Mouse (Mus musculus) gastrocnemius, postnatal 4 days (tissue): ENCODE data around the gene Carm1. TPM values are rescaled to one million over a fixed set of nuclear protein-coding genes. Genes with fewer than 3 reads are reported as not detected.
"Not testable (repeated sequence)": the region's sequence is repeated elsewhere in the genome, so short reads cannot be mapped to it uniquely, and the experiment has no call there.

Experiments used
- DNase-seq, 2 experiments: peaks; one replicate each; pipeline ENCODE4 v3.0.0; 2021 to 2022; ENCODE audit warnings: low spot score in 2 of 2, mixed read lengths in 2 of 2
- total RNA-seq, 2 experiments: library from RNA; stranded (reverse); gene quantifications; 2 replicates each; pipeline ENCODE4 v1.2.3; 2021

The Carm1 gene
- total RNA-seq, 2 experiments from 2014 or later: 81.9 to 91.2 TPM

- no peak for DNase-seq
Measured at GRCm38 (mm10) chr9:21527917-21528324, 18.8 kb upstream of the Carm1 start.

GRCm38 (mm10) chr9:21536501-21536900, 10.2 kb upstream of the Carm1 start:
- no peak for DNase-seq

GRCm38 (mm10) chr9:21537009-21537408, 9.7 kb upstream of the Carm1 start:
- DNase-seq: no peak

GRCm38 (mm10) chr9:21539981-21540753, 6.5 kb upstream of the Carm1 start:
- DNase-seq: no peak

GRCm38 (mm10) chr9:21542001-21542400, 4.7 kb upstream of the Carm1 start:
- not testable (repeated sequence) for DNase-seq

- DNase-seq: peak in 1 of 2 experiments; percentile 30
Measured at GRCm38 (mm10) chr9:21545351-21545915, 1.3 kb upstream of the Carm1 start.

GRCm38 (mm10) chr9:21545916-21546788, 542 bp upstream of the Carm1 start:
- peak; percentile 97 to 100 for DNase-seq

- peak; percentile 29 to 45 for DNase-seq
Measured at GRCm38 (mm10) chr9:21547075-21547941, 614 bp downstream of the Carm1 start.

GRCm38 (mm10) chr9:21551049-21551448, 4.4 kb downstream of the Carm1 start:
- DNase-seq: no peak

- DNase-seq: no peak
Measured at GRCm38 (mm10) chr9:21553607-21554273, 7.0 kb downstream of the Carm1 start.

- DNase-seq: no peak
Measured at GRCm38 (mm10) chr9:21555198-21555742, 8.6 kb downstream of the Carm1 start.

- no peak for DNase-seq
Measured at GRCm38 (mm10) chr9:21556996-21557395, 10.3 kb downstream of the Carm1 start.

GRCm38 (mm10) chr9:21557556-21557955, 10.9 kb downstream of the Carm1 start:
- DNase-seq: no peak

- no peak for DNase-seq
Measured at GRCm38 (mm10) chr9:21558366-21558765, 11.7 kb downstream of the Carm1 start.

- DNase-seq: no peak
Measured at GRCm38 (mm10) chr9:21559151-21559550, 12.5 kb downstream of the Carm1 start.

- DNase-seq: no peak
Measured at GRCm38 (mm10) chr9:21564420-21564819, 17.7 kb downstream of the Carm1 start.

GRCm38 (mm10) chr9:21565004-21565586, 18.4 kb downstream of the Carm1 start:
- DNase-seq: no peak

- DNase-seq: no peak
Measured at GRCm38 (mm10) chr9:21566538-21566937, 19.8 kb downstream of the Carm1 start.

GRCm38 (mm10) chr9:21567051-21567450, 20.4 kb downstream of the Carm1 start:
- no peak for DNase-seq
